Mouse (Mus musculus) liver, embryonic 13.5 days (tissue): ENCODE measurements around the gene Cav3. TPM values are rescaled to one million over a fixed set of nuclear protein-coding genes. Genes with fewer than 3 reads are reported as not detected.

Experiments used
- ATAC-seq: fragments of 200-750 bp; cut with Nextera tagmentation; 2 replicates; pipeline ENCODE4 v1.8.0; 2017; ENCODE audit warnings: low read depth, mild to moderate bottlenecking, moderate number of reproducible peaks, moderate library complexity
- DNase-seq: peaks from one replicate; pipeline ENCODE4 v3.0.0; 2022
- H3K27ac ChIP-seq: fragments of 300-500 bp; sonication (generic); 2 replicates; pipeline ENCODE4 v1.5.1; 2015; ENCODE audit warnings: moderate library complexity, mild to moderate bottlenecking, inconsistent platforms
- H3K27me3 ChIP-seq: fragments of 300-500 bp; sonication (generic); 2 replicates; pipeline ENCODE4 v1.6.1; 2015; ENCODE audit warnings: mild to moderate bottlenecking, inconsistent platforms
- H3K36me3 ChIP-seq: fragments of 300-500 bp; sonication (generic); 2 replicates; pipeline ENCODE4 v1.6.1; 2015; ENCODE audit warnings: mild to moderate bottlenecking, inconsistent platforms
- H3K4me1 ChIP-seq: fragments of 300-500 bp; sonication (generic); replicated peaks from 2 replicates; pipeline ENCODE4 v1.6.1; 2015; ENCODE audit warnings: inconsistent platforms
- H3K4me2 ChIP-seq: fragments of 300-500 bp; sonication (generic); 2 replicates; pipeline ENCODE4 v1.6.1; 2015; ENCODE audit warnings: inconsistent platforms, mild to moderate bottlenecking, moderate library complexity
- H3K4me3 ChIP-seq: fragments of 300-500 bp; sonication (generic); replicated peaks from 2 replicates; pipeline ENCODE4 v1.5.1; 2015; ENCODE audit warnings: mild to moderate bottlenecking, inconsistent platforms
- H3K9ac ChIP-seq: fragments of 300-500 bp; sonication (generic); 2 replicates; pipeline ENCODE4 v1.6.1; 2015; ENCODE audit warnings: mild to moderate bottlenecking, inconsistent platforms
- H3K9me3 ChIP-seq: fragments of 300-500 bp; sonication (generic); replicated peaks from 2 replicates; pipeline ENCODE4 v1.6.1; 2016; ENCODE audit warnings: inconsistent platforms
- WGBS: fragments of 180-500 bp; shearing (Covaris S2); methylation state at CpG from one replicate; pipeline ENCODE4 v1.1.7; 2015; ENCODE audit not compliant: insufficient replicate concordance; 5-methylcytosine and 5-hydroxymethylcytosine counted together
- polyA plus RNA-seq: library from polyadenylated mRNA; unstranded; fragments of >200 nt; fragmentation: Nextera tagmentation; extraction: Ambion mirVana; gene quantifications from 2 replicates; pipeline ENCODE4 v1.2.1, GENCODE M21; 2015

The Cav3 gene
- polyA plus RNA-seq, 1 experiment from 2014 or later = 0.36 TPM

- Histone ChIP-seq H3K36me3 (no peaks in the 10 kb centered on the region), H3K4me3 (no peak overlapping the region), H3K9me3 (no peaks in the 10 kb centered on the region), H3K4me2 (no peak overlapping the region), H3K4me1 (no peaks in the 10 kb centered on the region; the same call in 1 of the 2 replicates), H3K27ac (no peak overlapping the region), H3K27me3 (peaks cover 37% of the 10 kb centered on the region), H3K9ac (no peak overlapping the region)
- ATAC-seq (no peak), DNase-seq (no peak)
- 9% methylated on average over 4 of the region's 4 CpGs for WGBS
Measured at GRCm38 (mm10) chr6:112484316-112484715, 25.0 kb downstream of the Cav3 start.

- Histone ChIP-seq H3K27ac (no peak overlapping the region), H3K4me1 (no peaks in the 10 kb centered on the region; the same call in 1 of the 2 replicates), H3K27me3 (peaks cover 53% of the 10 kb centered on the region), H3K4me2 (no peak overlapping the region), H3K36me3 (no peaks in the 10 kb centered on the region), H3K4me3 (no peak overlapping the region), H3K9me3 (no peaks in the 10 kb centered on the region), H3K9ac (no peak overlapping the region)
- DNase-seq (no peak), ATAC-seq (no peak)
- WGBS = 66% methylated on average over 5 of the region's 5 CpGs
Measured at GRCm38 (mm10) chr6:112487993-112488392, 28.7 kb downstream of the Cav3 start.

GRCm38 (mm10) chr6:112488821-112489180 is 29.5 kb downstream of the Cav3 start:
- no peak overlapping the region for H3K9ac ChIP-seq
- ATAC-seq (no peak), DNase-seq (no peak)
- no peaks in the 10 kb centered on the region for H3K9me3 ChIP-seq
- WGBS = 31% methylated on average over 24 of the region's 24 CpGs
- no peak overlapping the region for H3K27ac ChIP-seq
- no peaks in the 10 kb centered on the region; the same call in 1 of the 2 replicates for H3K4me1 ChIP-seq
- no peaks in the 10 kb centered on the region for H3K36me3 ChIP-seq
- H3K27me3 ChIP-seq = peaks cover 51% of the 10 kb centered on the region
- peak overlapping the region; percentile 21; the same call in 1 of the 2 replicates for H3K4me3 ChIP-seq
- H3K4me2 ChIP-seq = peak overlapping the region; percentile 29; the same call in 1 of the 2 replicates

GRCm38 (mm10) chr6:112489181-112489909 is 30.0 kb downstream of the Cav3 start:
- WGBS = 7% methylated on average over 72 of the region's 72 CpGs
- no peaks in the 10 kb centered on the region for H3K36me3 ChIP-seq
- no peaks in the 10 kb centered on the region for H3K9me3 ChIP-seq
- ATAC-seq (0 out of 2 replicates have a peak, but pooled peaks have one; percentile 23), DNase-seq (no peak)
- H3K27ac ChIP-seq = no peak overlapping the region
- H3K9ac ChIP-seq = no peak overlapping the region
- peak overlapping the region; percentile 21 for H3K4me3 ChIP-seq
- H3K4me1 ChIP-seq = no peaks in the 10 kb centered on the region; the same call in 1 of the 2 replicates
- peak overlapping the region; percentile 32; the same call in 1 of the 2 replicates for H3K4me2 ChIP-seq
- peaks cover 51% of the 10 kb centered on the region for H3K27me3 ChIP-seq

- no peaks in the 10 kb centered on the region for H3K9me3 ChIP-seq
- no peak for ATAC-seq
- 7% methylated on average over 24 of the region's 24 CpGs for WGBS
- no peak within 1 kb of the TSS for H3K9ac ChIP-seq
- H3K27me3 ChIP-seq = peaks cover 51% of the 10 kb centered on the region
- H3K27ac ChIP-seq = no peak within 1 kb of the TSS
- DNase-seq = no peak
- H3K4me2 ChIP-seq = peak within 1 kb of the TSS; percentile 56
- peak within 1 kb of the TSS; percentile 34 for H3K4me3 ChIP-seq
- no peaks in the 10 kb centered on the region; the same call in 1 of the 2 replicates for H3K4me1 ChIP-seq
- H3K36me3 ChIP-seq = no peaks in the 10 kb centered on the region
Measured at GRCm38 (mm10) chr6:112489910-112490559, 30.7 kb downstream of the Cav3 start, which contains the start of gene Oxtr. Gene Oxtr, minus strand, starts transcription at chr6:112489943.

GRCm38 (mm10) chr6:112490625-112491242 is 31.4 kb downstream of the Cav3 start:
- Histone ChIP-seq H3K4me1 (no peaks in the 10 kb centered on the region; the same call in 1 of the 2 replicates), H3K4me3 (peak overlapping the region; percentile 34), H3K27ac (no peak overlapping the region), H3K36me3 (no peaks in the 10 kb centered on the region), H3K9me3 (no peaks in the 10 kb centered on the region), H3K27me3 (peaks cover 51% of the 10 kb centered on the region), H3K9ac (no peak overlapping the region), H3K4me2 (peak overlapping the region; percentile 56)
- WGBS = 1% methylated on average over 35 of the region's 35 CpGs
- peak; percentile 27 for DNase-seq
- no peak for ATAC-seq

- DNase-seq = no peak
- 70% methylated on average over 8 of the region's 8 CpGs for WGBS
- Histone ChIP-seq H3K27ac (no peak overlapping the region), H3K4me1 (no peaks in the 10 kb centered on the region; the same call in 1 of the 2 replicates), H3K4me3 (no peak overlapping the region), H3K4me2 (no peak overlapping the region), H3K27me3 (peaks cover 50% of the 10 kb centered on the region), H3K36me3 (no peaks in the 10 kb centered on the region), H3K9me3 (no peaks in the 10 kb centered on the region), H3K9ac (no peak overlapping the region)
- no peak for ATAC-seq
Measured at GRCm38 (mm10) chr6:112491521-112491920, 32.2 kb downstream of the Cav3 start.

GRCm38 (mm10) chr6:112492656-112493055 is 33.4 kb downstream of the Cav3 start:
- Histone ChIP-seq H3K4me2 (no peak overlapping the region), H3K9me3 (no peaks in the 10 kb centered on the region), H3K4me3 (no peak overlapping the region), H3K27ac (no peak overlapping the region), H3K9ac (no peak overlapping the region), H3K4me1 (no peaks in the 10 kb centered on the region; the same call in 1 of the 2 replicates), H3K36me3 (no peaks in the 10 kb centered on the region), H3K27me3 (peaks cover 38% of the 10 kb centered on the region)
- ATAC-seq (no peak), DNase-seq (no peak)
- WGBS = 69% methylated on average over 6 of the region's 6 CpGs

GRCm38 (mm10) chr6:112493371-112493770 is 34.1 kb downstream of the Cav3 start:
- H3K27me3 ChIP-seq = peaks cover 31% of the 10 kb centered on the region
- H3K27ac ChIP-seq = no peak overlapping the region
- H3K36me3 ChIP-seq = no peaks in the 10 kb centered on the region
- no peak for DNase-seq
- 63% methylated on average over 9 of the region's 9 CpGs for WGBS
- H3K9ac ChIP-seq = no peak overlapping the region
- no peak overlapping the region for H3K4me2 ChIP-seq
- no peaks in the 10 kb centered on the region for H3K9me3 ChIP-seq
- H3K4me1 ChIP-seq = no peaks in the 10 kb centered on the region; the same call in 1 of the 2 replicates
- H3K4me3 ChIP-seq = no peak overlapping the region
- no peak for ATAC-seq

GRCm38 (mm10) chr6:112494620-112495081 is 35.3 kb downstream of the Cav3 start:
- Histone ChIP-seq H3K27me3 (peaks cover 18% of the 10 kb centered on the region), H3K36me3 (no peaks in the 10 kb centered on the region), H3K27ac (no peak overlapping the region), H3K4me2 (no peak overlapping the region), H3K4me3 (no peak overlapping the region), H3K4me1 (no peaks in the 10 kb centered on the region), H3K9ac (no peak overlapping the region), H3K9me3 (no peaks in the 10 kb centered on the region)
- DNase-seq (no peak), ATAC-seq (no peak)
- 51% methylated on average over 10 of the region's 10 CpGs for WGBS

- Histone ChIP-seq H3K4me1 (no peaks in the 10 kb centered on the region), H3K36me3 (no peaks in the 10 kb centered on the region), H3K27ac (no peak overlapping the region), H3K9ac (no peak overlapping the region), H3K4me3 (no peak overlapping the region), H3K9me3 (no peaks in the 10 kb centered on the region), H3K4me2 (no peak overlapping the region), H3K27me3 (peaks cover 13% of the 10 kb centered on the region)
- 48% methylated on average over 4 of the region's 4 CpGs for WGBS
- DNase-seq = no peak
- no peak for ATAC-seq
Measured at GRCm38 (mm10) chr6:112495219-112495618, 35.9 kb downstream of the Cav3 start.
